In genomic region chr13:12256871-12257390, GRCm38 (mm10) we compare ENCODE assay signal across 8 mouse cellular contexts. TPM values are rescaled to one million over a fixed set of nuclear protein-coding genes. Genes with fewer than 3 reads are reported as not detected.
DNase-seq lines count a peak whose midpoint lies in the region; ATAC-seq and TF ChIP-seq lines count a peak whose summit lies in the region.

No protein-coding gene starts in this region.

- peak overlapping the region; percentile 78 for H3K9ac ChIP-seq in kidney, postnatal 0 days (ENCODE audit: low read depth, low read length)
- H3K9ac ChIP-seq in hindbrain, embryonic 16.5 days (ENCODE audit: low read depth, low read length): peak overlapping the region; percentile 77; the same call in 1 of the 2 replicates
- H3K9ac ChIP-seq in midbrain, postnatal 0 days (replicated peaks; ENCODE audit: low read length, poor library complexity, severe bottlenecking): no peak overlapping the region; the same call in 1 of the 2 replicates

- no peak for ATAC-seq in kidney, postnatal 0 days (replicated peaks; ENCODE audit: low FRiP score, low read depth)
- no peak for ATAC-seq in hindbrain, embryonic 16.5 days
- no peak for ATAC-seq in midbrain, postnatal 0 days (ENCODE audit: low FRiP score)

- H3K9me3 ChIP-seq in kidney, postnatal 0 days (replicated peaks; ENCODE audit: low read length): no peaks in the 10 kb centered on the region
- peaks cover 3% of the 10 kb centered on the region; the same call in 1 of the 2 replicates for H3K9me3 ChIP-seq in hindbrain, embryonic 16.5 days (ENCODE audit: control insufficient read depth, low read length)
- H3K9me3 ChIP-seq in midbrain, postnatal 0 days (ENCODE audit: low read length): no peaks in the 10 kb centered on the region

- no peaks in the 10 kb centered on the region for H3K27me3 ChIP-seq in kidney, postnatal 0 days (ENCODE audit: insufficient read depth, low read length)
- no peaks in the 10 kb centered on the region for H3K27me3 ChIP-seq in hindbrain, embryonic 16.5 days (replicated peaks; ENCODE audit: control insufficient read depth, insufficient read depth, low read length)
- no peaks in the 10 kb centered on the region for H3K27me3 ChIP-seq in midbrain, postnatal 0 days (ENCODE audit: insufficient read depth, low read length)

- WGBS in kidney, postnatal 0 days: 15% methylated on average over 10 of the region's 10 CpGs
- WGBS in hindbrain, embryonic 16.5 days: 12% methylated on average over 10 of the region's 10 CpGs
- 5% methylated on average over 10 of the region's 10 CpGs for WGBS in midbrain, postnatal 0 days

- TF ChIP-seq CTCF in kidney, postnatal 0 days (IDR thresholded peaks at IDR 0.05; ENCODE audit: low read depth): no peak
- no peak for TF ChIP-seq CTCF in midbrain, postnatal 0 days (IDR thresholded peaks at IDR 0.05)

- H3K4me1 ChIP-seq in kidney, postnatal 0 days (replicated peaks; ENCODE audit: insufficient read depth, low read length): peaks cover 4% of the 10 kb centered on the region; the same call in 1 of the 2 replicates
- H3K4me1 ChIP-seq in hindbrain, embryonic 16.5 days (ENCODE audit: control insufficient read depth, insufficient read depth, low read depth, low read length): peaks cover 13% of the 10 kb centered on the region
- no peaks in the 10 kb centered on the region; the same call in 1 of the 2 replicates for H3K4me1 ChIP-seq in midbrain, postnatal 0 days (ENCODE audit: insufficient read depth, low read length)

- peak overlapping the region; percentile 77 for H3K4me3 ChIP-seq in kidney, postnatal 0 days (replicated peaks; ENCODE audit: low read depth, low read length)
- H3K4me3 ChIP-seq in hindbrain, embryonic 16.5 days (ENCODE audit: low read length): peak overlapping the region; percentile 76
- H3K4me3 ChIP-seq in midbrain, postnatal 0 days (ENCODE audit: low read depth, low read length): peak overlapping the region; percentile 65

- DNase-seq in kidney, postnatal 0 days (ENCODE audit: low spot score): peak; percentile 38
- no peak for DNase-seq in kidney, adult 8-10 months
- peak; percentile 41 for DNase-seq in embryo, embryonic 10 days (ENCODE audit: low spot score)
- DNase-seq in midbrain, postnatal 0 days (ENCODE audit: low spot score): no peak
- no peak for DNase-seq in gastrocnemius, adult 8-10 months (ENCODE audit: low spot score in 2 of 2)
- DNase-seq in left cerebral cortex, postnatal 4 days: no peak
- DNase-seq in adrenal gland, adult 8-10 months: no peak

- peak overlapping the region; percentile 91 for H3K27ac ChIP-seq in kidney, postnatal 0 days
- no peak overlapping the region for H3K27ac ChIP-seq in hindbrain, embryonic 16.5 days (ENCODE audit: low read depth, low read length)
- H3K27ac ChIP-seq in midbrain, postnatal 0 days (ENCODE audit: low read depth, low read length): no peak overlapping the region

- H3K36me3 ChIP-seq in kidney, postnatal 0 days (ENCODE audit: insufficient read depth, low read length): 0 out of 2 replicates have a peak, but pooled peaks cover 1% of the 10 kb centered on the region
- H3K36me3 ChIP-seq in hindbrain, embryonic 16.5 days (ENCODE audit: control insufficient read depth, insufficient read depth, low read length): no peaks in the 10 kb centered on the region
- no peaks in the 10 kb centered on the region for H3K36me3 ChIP-seq in midbrain, postnatal 0 days (ENCODE audit: insufficient read depth, low read length)

- peak overlapping the region; percentile 63 for H3K4me2 ChIP-seq in kidney, postnatal 0 days (ENCODE audit: low read length)
- peak overlapping the region; percentile 55 for H3K4me2 ChIP-seq in hindbrain, embryonic 16.5 days (ENCODE audit: low read length)
- peak overlapping the region; percentile 62 for H3K4me2 ChIP-seq in midbrain, postnatal 0 days (ENCODE audit: low read depth, low read length, poor library complexity, severe bottlenecking)

- intact Hi-C loops in left cerebral cortex, postnatal 4 days (cut with DNase I): no loop called here

RNA-seq across cellular contexts. Expression of gene Mtr, which starts 1.0 kb away (rescaled TPM):
- polyA plus RNA-seq in kidney, postnatal 0 days (2015; fragmentation: Nextera tagmentation; extraction: Ambion mirVana): 8.7 and 9.2 TPM in 2 replicates
- polyA plus RNA-seq in hindbrain, embryonic 16.5 days (2015; fragmentation: Nextera tagmentation; extraction: Ambion mirVana): 3.1 and 3.4 TPM in 2 replicates
- 6.3 and 6.9 TPM in 2 replicates for total RNA-seq in midbrain, postnatal 0 days (2014; rRNA removed)
- polyA plus RNA-seq in midbrain, postnatal 0 days (2015; fragmentation: Nextera tagmentation; extraction: Ambion mirVana): 1.9 and 2.2 TPM in 2 replicates
- 10 to 100 TPM; 13.0 to 19.2 (median 17.3) TPM for total RNA-seq in gastrocnemius, adult 8-10 months (2022)
- 10 to 100 TPM; 14.4 to 14.7 TPM for total RNA-seq in left cerebral cortex, postnatal 4 days (2021)
- 10 to 100 TPM; 23.9 to 31.1 (median 29.8) TPM for total RNA-seq in adrenal gland, adult 8-10 months (2022)

Comparison
In these comparisons a context has a peak if more than half of its experiments do, and no peak if none do; other contexts are left out.
1. DNase-seq: peak in kidney, postnatal 0 days (single experiment) and embryo, embryonic 10 days (single experiment); none in kidney, adult 8-10 months (0 of 2), midbrain, postnatal 0 days (single experiment), gastrocnemius, adult 8-10 months (0 of 2), left cerebral cortex, postnatal 4 days (single experiment) and adrenal gland, adult 8-10 months (single experiment).
2. Peak in every context shown above with its lines, with median percentiles within 50 percentile points of each other: H3K4me2 ChIP-seq and H3K4me3 ChIP-seq.